Mouse (Mus musculus) left cerebral cortex, adult 8-10 months (tissue): Measurements from ENCODE around the gene Lrrc1. TPM values are rescaled to one million over a fixed set of nuclear protein-coding genes. Genes with fewer than 3 reads are reported as not detected.

Experiments used
- DNase-seq, 2 experiments: peaks; one replicate each; pipeline ENCODE4 v3.0.0; 2022; ENCODE audit warnings: low spot score in 2 of 2
- total RNA-seq, 4 experiments: library from RNA; stranded (reverse); gene quantifications; 2 replicates each; pipeline ENCODE4 v1.2.4; 2022

Lrrc1 gene
- total RNA-seq, 4 experiments from 2014 or later: 9.5 to 10.3 (median 9.7) TPM

DNA sequence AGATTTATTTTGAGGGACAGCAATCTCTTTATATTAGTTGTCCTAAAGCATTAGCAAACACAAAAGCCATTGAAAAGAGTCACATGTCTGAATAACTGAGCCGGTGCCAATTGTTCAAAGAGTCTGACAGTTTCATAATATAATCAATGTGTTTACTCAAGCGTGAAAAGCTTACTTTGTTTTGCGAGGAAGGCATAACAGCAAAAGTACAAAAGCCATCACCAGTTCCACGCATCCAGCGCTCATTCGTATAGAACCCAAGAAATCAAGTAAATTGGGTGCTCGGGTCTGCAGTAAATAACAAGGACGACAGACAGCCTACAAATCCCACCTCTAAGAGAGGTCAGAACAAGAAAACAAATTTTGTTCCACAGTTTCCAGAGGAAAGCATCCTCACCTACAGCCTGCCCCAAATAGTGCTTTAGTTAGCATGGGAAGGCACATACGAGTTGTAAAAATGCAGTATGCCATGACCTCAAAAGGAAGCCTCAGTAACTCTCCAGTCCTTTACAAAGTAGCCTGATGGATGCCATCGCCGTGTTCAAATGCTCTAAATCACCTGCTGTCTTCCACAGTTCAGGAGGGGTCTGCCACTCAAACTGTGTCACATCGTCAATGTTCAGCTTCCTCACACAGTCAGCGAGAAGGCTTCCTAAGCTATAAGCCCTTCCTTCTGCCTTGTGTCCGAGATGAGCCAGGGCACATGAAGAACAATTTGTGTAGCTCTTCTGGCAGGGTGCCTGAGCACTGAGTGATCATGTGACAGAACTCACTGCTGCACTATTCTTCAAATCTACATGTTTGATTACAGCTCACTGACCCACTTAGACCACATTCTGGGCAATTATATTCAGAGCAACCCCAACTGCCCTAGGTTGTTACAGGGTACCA is 41.9 kb downstream of the Lrrc1 start:
- peak in 1 of 2 experiments; percentile 30 for DNase-seq

DNA sequence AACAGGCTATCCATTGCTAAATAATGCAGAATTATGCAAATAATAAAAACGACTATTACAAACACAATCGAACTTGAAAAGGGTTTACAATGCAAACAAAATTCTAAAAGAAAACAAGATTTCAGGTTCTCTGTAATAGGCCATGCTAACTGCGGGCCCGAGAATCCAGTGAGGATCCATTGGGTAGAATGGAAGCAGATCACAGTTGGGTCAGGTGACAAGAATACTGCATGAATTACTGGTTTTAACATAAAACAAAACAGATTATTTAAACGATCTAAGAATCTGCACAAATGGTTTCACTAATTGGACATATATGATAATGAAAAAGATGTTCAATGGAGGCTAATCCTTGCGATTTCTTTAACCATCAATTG is 42.5 kb downstream of the Lrrc1 start:
- no peak for DNase-seq

DNA sequence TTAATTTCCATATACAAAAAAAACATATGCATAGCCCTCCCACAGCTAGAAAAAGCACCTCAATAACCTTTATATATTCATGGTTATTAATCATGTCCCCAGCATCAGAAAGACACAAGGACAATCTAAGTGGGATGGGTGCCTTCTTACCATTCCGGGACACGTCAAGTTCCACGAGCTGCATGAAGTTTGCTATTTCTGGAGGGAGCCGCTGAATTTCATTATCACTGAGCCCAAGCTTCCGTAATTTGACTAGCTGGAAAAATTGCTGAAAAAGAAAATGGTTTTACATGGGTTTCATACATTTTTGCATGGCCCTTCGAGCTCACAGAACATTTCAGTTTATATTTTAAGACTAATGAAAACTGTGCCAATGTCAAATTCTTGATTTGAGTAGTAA is 45.6 kb downstream of the Lrrc1 start:
- DNase-seq: no peak

DNA sequence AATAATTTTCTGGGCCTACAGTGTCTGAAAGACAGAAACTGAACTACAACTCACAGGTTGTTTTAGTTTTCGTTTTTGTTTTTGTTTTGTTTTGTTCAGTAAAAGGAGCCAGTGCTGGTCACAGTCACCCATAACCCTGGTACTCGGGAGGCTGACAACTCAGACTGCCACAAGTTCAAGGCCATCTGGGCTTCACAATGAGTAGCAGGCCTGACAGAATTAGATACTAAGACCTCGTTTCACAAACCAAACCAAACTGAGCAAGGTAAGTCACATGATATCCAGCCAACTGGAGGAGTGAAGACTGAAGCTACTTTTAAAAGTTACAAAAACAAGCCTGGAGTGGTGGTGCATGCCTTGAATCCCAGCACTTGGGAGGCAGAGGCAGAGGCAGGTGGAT is 46.3 kb downstream of the Lrrc1 start:
- DNase-seq: no peak

DNA sequence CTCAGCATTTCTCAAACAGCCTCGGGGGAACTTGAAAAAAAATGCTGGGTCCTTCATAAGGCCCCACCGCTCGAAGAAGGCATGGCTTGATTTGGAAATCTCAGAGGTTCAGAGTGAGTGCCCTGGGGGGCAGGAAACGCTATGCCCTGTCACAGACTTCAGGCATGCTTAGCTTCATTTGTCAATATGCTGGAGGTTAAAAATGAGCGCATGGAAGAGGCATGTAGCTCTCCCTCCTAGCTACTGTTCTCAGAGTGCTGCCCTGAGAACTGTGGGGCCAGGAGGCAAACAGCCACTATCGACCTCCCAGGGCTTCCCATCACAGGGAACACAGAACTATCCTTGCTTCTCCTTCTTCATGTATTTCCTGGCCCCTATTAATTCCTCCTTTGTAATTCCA is 47.5 kb downstream of the Lrrc1 start:
- no peak for DNase-seq

DNA sequence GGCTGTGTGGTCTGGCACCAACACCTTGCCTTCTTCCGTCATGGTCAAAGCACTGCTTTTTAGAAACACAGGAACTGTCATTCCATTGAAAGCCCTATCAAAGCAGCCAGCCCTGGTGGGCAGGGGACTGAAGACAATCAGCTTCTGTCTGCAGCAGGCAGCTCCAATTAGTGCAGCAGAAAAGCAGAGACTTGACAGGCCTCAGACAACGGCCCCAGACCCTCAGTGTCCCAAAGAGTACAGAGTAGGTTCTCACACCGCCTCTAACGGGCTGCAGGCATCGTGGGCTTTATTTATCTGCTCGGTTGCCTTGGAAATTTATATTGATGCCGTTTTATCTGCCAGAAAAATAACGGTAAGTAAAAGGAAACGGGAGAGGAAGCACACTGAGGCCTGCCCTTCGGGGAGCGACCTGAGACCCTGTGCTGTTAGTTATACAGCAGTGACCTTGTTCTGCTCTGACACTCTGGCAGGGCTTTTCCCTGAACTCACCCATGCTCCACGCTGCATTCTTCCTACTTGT is 48.1 kb downstream of the Lrrc1 start:
- no peak for DNase-seq

DNA sequence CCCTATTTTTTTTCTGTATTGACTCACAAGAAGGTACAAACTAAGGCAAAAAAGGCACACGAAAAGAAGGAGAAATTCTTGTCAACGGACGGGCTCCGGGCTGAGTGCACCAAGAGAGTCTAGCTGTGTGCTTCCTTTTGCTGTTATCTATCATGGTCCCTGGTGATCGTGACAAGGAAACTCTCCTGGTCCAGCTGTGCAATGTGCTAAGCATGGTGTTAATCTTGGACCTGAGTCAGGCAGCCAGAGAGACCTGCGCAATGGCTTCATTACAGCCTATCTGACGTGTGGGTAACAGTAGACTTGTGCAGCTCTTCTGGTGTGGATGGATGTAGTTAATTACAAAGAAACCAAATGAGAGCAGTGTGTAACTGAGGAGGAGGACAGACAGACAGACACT is 50.4 kb downstream of the Lrrc1 start:
- no peak for DNase-seq

DNA sequence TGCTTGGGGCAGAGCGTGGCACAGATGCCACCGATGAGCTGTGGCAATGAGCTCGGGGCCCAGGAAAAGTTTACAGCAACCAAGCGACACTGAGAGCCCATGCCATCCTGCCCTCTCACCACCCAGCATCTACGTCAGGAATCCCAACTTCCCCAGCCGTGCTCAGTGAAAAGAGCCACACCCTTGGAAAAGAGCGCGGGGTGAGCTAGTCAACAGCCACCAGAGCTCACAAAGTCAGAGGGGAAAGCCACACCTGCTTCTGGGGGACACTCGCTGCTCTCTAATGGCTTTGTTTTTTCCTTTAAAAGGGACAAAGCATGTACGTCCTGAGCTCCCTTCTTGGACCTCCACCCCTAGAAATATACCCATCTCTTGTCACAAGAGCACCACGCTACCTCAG is 56.1 kb downstream of the Lrrc1 start:
- DNase-seq: no peak

DNA sequence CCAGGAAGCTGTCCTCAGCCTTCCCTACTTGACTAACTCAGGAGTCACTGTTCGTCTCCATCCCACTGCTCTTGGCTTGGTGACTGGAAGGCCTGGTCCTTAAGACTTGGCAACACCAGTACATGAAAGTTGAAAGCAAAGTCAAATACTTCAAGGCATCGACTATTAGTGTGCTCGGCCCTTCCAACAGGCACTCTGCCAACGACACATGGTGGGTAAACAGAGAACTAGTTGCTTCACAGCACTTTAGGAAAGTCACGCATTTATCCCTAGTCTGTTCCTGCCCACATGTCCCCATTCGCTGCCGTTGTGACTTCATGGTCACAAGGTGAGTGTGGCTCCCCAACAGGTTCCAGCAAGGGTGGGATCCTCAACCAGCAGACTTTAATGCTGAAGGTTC is 57.2 kb downstream of the Lrrc1 start:
- DNase-seq: no peak

DNA sequence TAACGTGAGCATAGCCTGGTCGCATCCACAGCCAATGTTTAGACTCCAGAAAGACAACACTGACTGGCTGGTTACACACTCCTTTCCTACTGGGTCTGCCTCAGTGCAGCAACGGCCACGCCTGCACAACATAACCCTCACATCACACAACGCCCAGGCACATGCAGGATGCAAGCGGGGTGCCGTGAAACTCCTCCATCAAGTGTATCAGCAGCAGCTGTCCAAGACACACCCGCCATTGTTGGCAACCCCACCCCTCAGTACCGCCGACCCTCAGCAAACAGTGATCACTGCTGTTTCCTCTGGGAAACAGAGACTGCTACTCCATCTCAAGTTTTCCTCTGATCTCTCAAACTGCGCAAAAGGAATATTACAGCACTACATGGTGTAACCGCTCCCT is 58.8 kb downstream of the Lrrc1 start:
- DNase-seq: no peak

DNA sequence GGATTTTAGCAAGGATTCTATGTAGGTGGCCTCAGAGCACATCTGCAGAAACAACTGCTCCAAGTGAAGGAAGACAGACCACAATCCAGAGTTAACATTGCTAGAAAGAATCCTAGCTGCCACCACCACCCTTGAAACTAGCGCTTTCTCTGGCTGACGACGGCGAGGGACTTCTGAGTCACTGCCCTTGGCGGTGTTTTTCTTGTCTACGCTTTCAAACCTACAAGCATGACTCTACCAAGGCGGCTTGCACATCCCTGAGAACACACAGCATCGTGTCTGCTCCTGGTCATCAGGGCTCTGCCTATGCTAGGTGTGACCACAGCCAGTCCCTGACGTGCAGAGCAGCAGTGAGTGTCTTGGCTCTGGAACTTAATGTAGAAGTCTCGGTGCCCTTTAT is 59.9 kb downstream of the Lrrc1 start:
- DNase-seq: no peak

DNA sequence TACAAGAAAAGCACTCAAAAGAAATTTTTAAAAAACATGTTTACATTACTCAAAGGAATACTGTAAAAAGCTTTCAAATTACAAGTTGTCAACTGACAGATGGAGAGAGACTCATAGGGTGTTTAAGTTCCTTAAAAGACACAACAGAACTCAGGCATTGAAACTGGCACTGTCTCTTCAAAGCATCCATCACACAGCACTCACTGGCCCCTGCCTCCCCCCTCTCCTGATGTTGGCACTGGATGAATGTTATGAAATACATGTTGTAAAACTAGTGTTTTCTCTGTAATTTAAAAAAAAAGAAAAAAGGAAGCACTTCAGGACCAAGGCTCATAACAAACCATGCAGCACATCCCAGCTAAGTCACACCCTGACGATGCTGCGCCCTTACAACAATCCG is 61.1 kb downstream of the Lrrc1 start:
- no peak for DNase-seq

DNA sequence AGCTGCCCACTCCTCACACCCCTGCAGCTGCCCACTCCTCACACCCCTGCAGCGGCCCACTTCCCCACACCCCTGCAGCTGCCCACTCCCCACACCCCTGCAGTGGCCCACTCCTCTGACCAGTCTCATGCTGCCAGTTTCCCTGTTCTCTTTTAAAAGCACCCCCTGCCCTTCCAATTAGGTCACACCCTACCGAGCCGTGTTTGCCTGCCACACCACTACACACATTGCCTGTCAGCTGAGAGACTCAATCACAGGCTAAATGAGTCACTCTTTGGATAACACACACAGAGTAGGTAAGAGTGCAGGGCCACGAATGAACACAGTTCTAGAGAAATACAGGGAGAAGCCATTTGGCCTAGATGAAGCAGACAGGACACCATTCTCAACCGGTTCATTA is 62.4 kb downstream of the Lrrc1 start:
- no peak for DNase-seq

DNA sequence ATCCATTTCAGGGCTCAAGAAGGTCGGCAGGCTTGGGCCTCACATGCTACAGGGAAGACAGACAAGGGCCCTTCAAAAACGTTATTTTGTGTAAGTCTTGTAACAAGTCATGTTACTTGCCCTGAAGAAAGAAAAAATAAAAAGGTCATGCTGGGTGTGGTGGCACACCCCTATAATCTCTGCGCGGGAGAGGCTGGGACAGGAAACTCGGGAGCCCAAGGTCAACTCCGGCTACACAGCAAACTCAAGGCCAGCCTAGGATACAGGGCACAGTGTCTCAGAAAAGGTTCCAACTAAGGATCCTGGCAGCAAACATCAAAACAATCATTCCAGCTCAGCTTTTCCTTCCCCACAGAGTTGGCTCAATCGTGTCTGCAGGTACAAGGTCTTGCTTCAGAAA is 63.3 kb downstream of the Lrrc1 start:
- no peak for DNase-seq

DNA sequence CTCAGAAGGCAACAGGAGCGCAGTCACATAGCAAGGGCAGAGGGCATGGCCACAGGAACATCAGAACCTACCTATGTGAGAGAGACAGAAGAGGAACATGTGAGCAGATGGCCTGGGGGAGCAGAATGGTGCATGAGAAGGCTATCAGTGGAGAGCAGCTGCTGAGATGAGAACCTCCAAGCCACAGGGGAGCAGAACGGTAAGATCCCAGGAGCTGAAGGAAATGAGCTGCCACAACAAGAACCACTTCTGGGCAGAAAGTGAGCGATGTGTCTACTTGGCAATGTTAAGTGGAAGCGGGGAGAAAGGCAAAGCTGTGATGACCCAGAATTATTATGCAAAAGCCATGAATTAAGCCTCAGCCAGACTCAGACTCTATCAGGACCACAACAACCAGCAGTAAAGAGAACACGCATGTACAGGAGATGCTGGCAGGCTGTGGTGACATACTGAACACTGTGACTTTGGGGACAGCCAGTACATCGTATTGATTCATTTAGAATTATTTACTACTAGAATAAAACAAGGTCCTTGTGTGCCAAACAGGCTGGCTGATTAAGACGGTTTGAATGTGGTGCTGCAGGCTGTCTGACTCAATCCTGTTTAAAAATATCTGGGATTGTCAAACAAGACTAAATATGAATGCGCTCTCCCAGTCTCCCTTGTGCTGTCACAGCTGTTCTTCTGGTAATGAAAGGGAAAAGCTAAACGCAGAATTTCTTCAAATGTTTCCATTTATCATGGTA is 63.9 kb downstream of the Lrrc1 start:
- peak in 1 of 2 experiments; percentile 25 for DNase-seq

DNA sequence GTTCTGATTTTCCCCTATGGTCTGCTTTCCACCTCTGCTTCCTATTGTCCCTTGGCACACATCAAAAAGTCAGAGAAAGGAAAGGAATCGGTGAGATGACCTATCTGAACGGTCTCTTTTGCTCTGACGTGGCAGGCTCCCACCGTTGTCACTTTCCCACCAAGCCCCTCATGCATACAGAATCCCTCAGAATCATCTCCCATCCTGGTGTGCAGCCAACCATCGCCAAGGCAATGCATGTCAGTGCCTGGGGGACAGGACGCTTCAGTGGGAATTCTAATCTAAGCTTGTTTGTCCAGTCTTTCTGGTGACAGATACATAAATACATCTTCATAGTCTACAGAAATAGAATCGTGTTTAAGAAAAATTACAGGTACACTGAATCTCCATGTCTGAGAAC is 64.7 kb downstream of the Lrrc1 start:
- DNase-seq: no peak

DNA sequence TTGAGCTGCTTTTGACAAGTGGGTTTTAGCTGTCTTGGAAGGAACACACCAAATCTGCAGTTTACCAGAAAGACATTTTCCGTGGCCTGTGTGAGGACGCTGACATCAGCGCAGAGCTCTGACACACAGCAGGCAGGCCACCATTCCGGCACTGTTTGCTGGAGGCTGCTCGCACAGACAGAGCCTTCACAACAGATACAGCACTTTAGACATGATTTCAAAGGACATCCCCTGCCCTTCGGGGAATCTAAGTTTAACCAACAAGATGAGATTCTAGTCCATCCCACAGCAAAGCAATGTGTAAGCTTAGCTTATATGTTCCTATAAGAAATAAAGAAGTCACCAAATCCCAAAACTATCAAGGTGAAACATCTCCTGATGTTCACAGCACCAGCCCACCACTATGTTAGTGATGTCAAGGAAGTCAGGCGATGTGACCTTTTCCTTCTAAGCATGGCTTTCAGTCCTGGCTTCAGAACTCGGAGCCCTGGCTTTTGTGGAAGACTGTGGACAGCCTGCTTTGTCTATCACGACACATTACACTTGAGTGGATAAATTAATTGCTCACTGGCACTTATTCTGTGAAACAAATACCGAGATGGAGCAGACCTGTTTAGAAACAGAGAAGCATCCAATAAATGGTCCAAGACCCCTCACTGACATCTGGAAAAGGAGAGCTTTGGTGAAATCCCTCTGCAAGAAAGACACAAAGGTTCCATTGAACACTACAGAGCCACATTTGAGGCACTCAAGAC is 66.3 kb downstream of the Lrrc1 start:
- DNase-seq: no peak

DNA sequence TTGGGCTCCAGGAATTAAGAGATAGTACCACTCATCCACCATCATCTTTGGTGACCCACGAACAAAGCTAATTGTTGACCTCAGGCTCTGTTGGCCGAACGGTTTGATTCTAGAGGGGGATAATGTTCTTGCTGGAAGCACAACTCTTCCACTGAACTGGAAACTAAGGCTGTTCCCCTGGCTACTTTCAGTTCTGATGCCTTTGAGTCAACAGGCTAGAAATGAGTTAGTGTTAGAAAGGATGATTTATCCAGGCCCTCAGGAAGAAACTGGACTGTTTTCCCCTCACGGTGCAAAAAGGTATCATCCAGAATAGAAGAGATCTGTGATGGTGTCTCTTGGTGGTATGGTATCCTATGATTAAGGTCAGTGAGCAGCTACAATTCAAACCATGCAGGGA is 70.1 kb downstream of the Lrrc1 start:
- no peak for DNase-seq

DNA sequence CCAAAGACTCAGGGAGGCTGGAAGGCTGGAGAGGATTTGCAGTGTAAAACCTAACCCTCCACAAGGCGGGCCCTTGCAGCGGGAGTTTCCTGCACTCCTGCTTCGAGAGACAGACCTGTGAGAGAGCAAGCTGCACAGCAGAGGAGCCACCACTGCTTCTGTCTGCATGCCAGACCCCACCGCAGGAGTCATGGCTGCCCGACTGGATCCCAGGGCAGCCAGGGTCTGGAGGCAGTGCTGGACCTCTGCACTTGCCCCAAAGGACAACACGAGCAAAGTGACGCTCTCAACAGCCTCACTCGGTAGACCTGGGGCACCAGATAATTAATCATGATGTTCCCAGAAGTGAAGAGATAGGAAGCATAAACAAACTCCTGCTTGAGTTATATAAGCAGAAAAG is 72.1 kb downstream of the Lrrc1 start:
- no peak for DNase-seq

DNA sequence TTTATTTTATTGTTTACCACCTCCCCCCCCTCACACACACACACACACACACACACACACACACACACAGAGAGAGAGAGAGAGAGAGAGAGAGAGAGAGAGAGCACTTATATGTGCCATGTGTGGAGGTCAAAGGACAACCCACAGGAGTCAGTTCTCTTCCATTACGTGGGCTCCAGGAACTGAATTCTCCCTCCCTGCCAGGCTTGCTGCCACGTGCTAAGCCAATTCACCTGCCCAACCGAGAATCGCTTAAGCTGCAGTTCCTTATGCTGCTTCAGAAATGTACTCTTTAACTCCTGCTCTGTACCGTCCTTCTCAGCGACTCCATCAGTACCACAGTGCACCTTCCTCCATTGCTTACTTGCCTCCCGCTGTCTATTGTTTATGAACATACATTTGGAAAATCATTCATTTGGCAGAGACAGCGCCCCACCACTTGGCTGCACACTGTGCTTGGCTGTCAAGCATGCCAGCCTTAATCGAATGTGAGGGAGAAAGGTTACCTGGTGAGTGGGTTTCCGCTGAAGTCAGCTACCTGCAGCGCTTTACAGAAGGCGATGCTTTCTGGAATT is 72.9 kb downstream of the Lrrc1 start:
- no peak for DNase-seq

DNA sequence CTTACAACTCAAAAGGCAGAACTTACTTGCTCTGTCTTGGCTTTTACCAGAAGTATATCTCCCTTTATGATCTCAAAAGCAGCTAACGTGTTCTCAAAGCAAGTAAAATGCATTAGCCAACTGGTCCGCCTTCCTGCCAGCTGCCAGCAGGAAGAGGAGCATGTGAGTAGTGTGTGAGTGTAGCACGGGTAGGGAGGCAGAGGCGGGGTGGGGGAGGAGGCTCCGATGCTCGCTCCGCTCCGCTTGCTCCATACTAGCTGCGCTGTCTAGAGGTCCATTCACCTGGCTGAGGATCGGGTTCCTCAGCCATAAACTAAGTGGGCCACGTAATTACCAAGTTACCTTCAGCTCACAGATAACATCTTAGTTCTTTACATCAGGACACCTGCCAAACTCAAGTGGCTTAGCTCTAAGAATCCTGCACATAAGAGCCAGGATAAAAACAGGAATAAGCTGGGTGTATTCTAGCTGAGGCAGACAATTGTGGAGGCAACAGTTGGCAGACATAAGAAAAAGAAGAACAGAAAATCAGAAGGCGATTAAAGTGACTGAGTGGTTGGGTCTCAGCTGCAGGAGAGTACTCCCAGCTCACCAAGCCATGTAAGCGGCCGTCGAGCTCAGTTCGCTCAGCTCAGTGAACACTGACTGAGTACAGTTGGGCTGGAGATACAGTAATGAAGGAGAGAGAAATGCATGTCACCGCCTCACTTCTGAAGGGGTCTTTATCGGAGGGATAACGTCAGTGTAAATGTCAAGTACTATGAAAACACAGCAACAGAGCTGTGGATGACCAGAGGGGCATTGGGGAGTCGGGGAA is 74.7 kb downstream of the Lrrc1 start:
- DNase-seq: peak in 1 of 2 experiments; percentile 73
